Mouse (Mus musculus): Measurements from ENCODE around the gene Serpina3b.
"Not testable (repeated sequence)": the region's sequence is repeated elsewhere in the genome, so short reads cannot be mapped to it uniquely, and the experiment has no call there.

The Serpina3b gene

GRCm38 (mm10) chr12:104127696-104128095, at the start of gene Serpina3b:
Serpina3b (plus strand) TSS chr12:104127996.
- DNase-seq (ENCODE audit: low read depth, low spot score): no peak

GRCm38 (mm10) chr12:104090119-104090518, 37.7 kb upstream of the Serpina3b start:
- DNase-seq (ENCODE audit: low read depth, low spot score): no peak

- DNase-seq (ENCODE audit: low read depth, low spot score): no peak
Observed at GRCm38 (mm10) chr12:104091303-104091702, 36.5 kb upstream of the Serpina3b start.

GRCm38 (mm10) chr12:104100768-104101167, 27.0 kb upstream of the Serpina3b start, which contains the start of gene Serpina5:
Serpina5 (plus strand) TSS chr12:104101113.
- no peak for DNase-seq (ENCODE audit: low read depth, low spot score)

GRCm38 (mm10) chr12:104105847-104106246, 21.9 kb upstream of the Serpina3b start:
- no peak for DNase-seq (ENCODE audit: low read depth, low spot score)

- DNase-seq (ENCODE audit: low read depth, low spot score): no peak
Observed at GRCm38 (mm10) chr12:104106919-104107318, 20.9 kb upstream of the Serpina3b start.

GRCm38 (mm10) chr12:104108507-104108906, 19.3 kb upstream of the Serpina3b start:
- DNase-seq (ENCODE audit: low read depth, low spot score): no peak

- not testable (repeated sequence) for DNase-seq (ENCODE audit: low read depth, low spot score)
Observed at GRCm38 (mm10) chr12:104112333-104112732, 15.5 kb upstream of the Serpina3b start, which contains the start of gene Serpina3a. Serpina3a (plus strand) TSS chr12:104112724.

GRCm38 (mm10) chr12:104114921-104115579, 12.7 kb upstream of the Serpina3b start:
- no peak for DNase-seq (ENCODE audit: low read depth, low spot score)

- no peak for DNase-seq (ENCODE audit: low read depth, low spot score)
Observed at GRCm38 (mm10) chr12:104123097-104123496, 4.7 kb upstream of the Serpina3b start.

- no peak for DNase-seq (ENCODE audit: low read depth, low spot score)
Observed at GRCm38 (mm10) chr12:104123996-104124395, 3.8 kb upstream of the Serpina3b start.

GRCm38 (mm10) chr12:104125021-104125560, 2.7 kb upstream of the Serpina3b start:
- DNase-seq (ENCODE audit: low read depth, low spot score): no peak

- DNase-seq (ENCODE audit: low read depth, low spot score): no peak
Observed at GRCm38 (mm10) chr12:104131041-104131440, 3.2 kb downstream of the Serpina3b start.

GRCm38 (mm10) chr12:104138216-104138615, 10.4 kb downstream of the Serpina3b start:
- DNase-seq (ENCODE audit: low read depth, low spot score): no peak

- no peak for DNase-seq (ENCODE audit: low read depth, low spot score)
Observed at GRCm38 (mm10) chr12:104140543-104141103, 12.8 kb downstream of the Serpina3b start.

GRCm38 (mm10) chr12:104141506-104141905, 13.7 kb downstream of the Serpina3b start:
- no peak for DNase-seq (ENCODE audit: low read depth, low spot score)

- DNase-seq (ENCODE audit: low read depth, low spot score): no peak
Observed at GRCm38 (mm10) chr12:104142427-104142826, 14.6 kb downstream of the Serpina3b start.

GRCm38 (mm10) chr12:104143286-104143685, 15.5 kb downstream of the Serpina3b start:
- DNase-seq (ENCODE audit: low read depth, low spot score): no peak

- DNase-seq (ENCODE audit: low read depth, low spot score): no peak
Observed at GRCm38 (mm10) chr12:104145571-104145970, 17.8 kb downstream of the Serpina3b start.

- DNase-seq (ENCODE audit: low read depth, low spot score): no peak
Observed at GRCm38 (mm10) chr12:104151989-104152388, 24.2 kb downstream of the Serpina3b start.

GRCm38 (mm10) chr12:104153041-104153645, 25.3 kb downstream of the Serpina3b start:
- DNase-seq (ENCODE audit: low read depth, low spot score): no peak

- no peak for DNase-seq (ENCODE audit: low read depth, low spot score)
Observed at GRCm38 (mm10) chr12:104153656-104154055, 25.9 kb downstream of the Serpina3b start, which contains the start of gene Serpina3c. Serpina3c (minus strand) TSS chr12:104153870.

All from brain, embryonic 18.5 days (tissue).